8 mouse cellular contexts compared by ENCODE assay signal in genomic region chr7:16308555-16309317, GRCm38 (mm10). TPM values are rescaled to one million over a fixed set of nuclear protein-coding genes. Genes with fewer than 3 reads are reported as not detected.
DNase-seq lines count a peak whose midpoint lies in the region; ATAC-seq and TF ChIP-seq lines count a peak whose summit lies in the region.

No protein-coding gene starts in this region.

- peak overlapping the region; percentile 78 for H3K27ac ChIP-seq in spleen, adult 2 months (ENCODE audit: insufficient read depth, low read length)
- no peak overlapping the region for H3K27ac ChIP-seq in embryonic facial prominence, embryonic 11.5 days (replicated peaks; ENCODE audit: low read depth, low read length)
- H3K27ac ChIP-seq in hindbrain, embryonic 14.5 days: 0 out of 2 replicates have a peak overlapping the region, but pooled peaks have one; percentile 36

- H3K9ac ChIP-seq in embryonic facial prominence, embryonic 11.5 days (replicated peaks; ENCODE audit: low read length): peak overlapping the region; percentile 50
- peak overlapping the region; percentile 53 for H3K9ac ChIP-seq in hindbrain, embryonic 14.5 days

- peak in 1 of 2 experiments; percentile 31 for DNase-seq in spleen, adult 2 months (ENCODE audit: low read depth in 1 of 2, low spot score in 2 of 2)
- no peak for DNase-seq in spleen, postnatal 14 days (ENCODE audit: low spot score in 2 of 2)
- no peak for DNase-seq in embryonic facial prominence, embryonic 11.5 days (ENCODE audit: low spot score)
- no peak for DNase-seq in hindbrain, embryonic 14.5 days (ENCODE audit: low spot score)
- DNase-seq in lung, postnatal 10 days: peak; percentile 23
- DNase-seq in right cerebral cortex, postnatal 10 days (ENCODE audit: low spot score in 2 of 2): no peak
- DNase-seq in ovary, postnatal 36 days (ENCODE audit: low spot score): no peak
- DNase-seq in cerebellum, postnatal 10 days: no peak

- H3K27me3 ChIP-seq in spleen, adult 2 months (ENCODE audit: control insufficient read depth, insufficient read depth, low read length): peaks cover 5% of the 10 kb centered on the region; the same call in 1 of the 2 replicates
- peaks cover 11% of the 10 kb centered on the region; the same call in 1 of the 2 replicates for H3K27me3 ChIP-seq in embryonic facial prominence, embryonic 11.5 days (ENCODE audit: control insufficient read depth, insufficient read depth, low read length)
- no peaks in the 10 kb centered on the region for H3K27me3 ChIP-seq in hindbrain, embryonic 14.5 days (ENCODE audit: control insufficient read depth, insufficient read depth, low read length)

- WGBS in spleen, adult 2 months: 16% methylated on average over 16 of the region's 16 CpGs
- WGBS in embryonic facial prominence, embryonic 11.5 days: 43% methylated on average over 16 of the region's 16 CpGs
- WGBS in hindbrain, embryonic 14.5 days: 44% methylated on average over 16 of the region's 16 CpGs

- peak overlapping the region; percentile 43; the same call in 1 of the 2 replicates for H3K4me3 ChIP-seq in spleen, adult 2 months (ENCODE audit: extremely low read depth, insufficient read depth, insufficient read length)
- peak overlapping the region; percentile 71 for H3K4me3 ChIP-seq in embryonic facial prominence, embryonic 11.5 days (ENCODE audit: low read depth, low read length)
- peak overlapping the region; percentile 63 for H3K4me3 ChIP-seq in hindbrain, embryonic 14.5 days (replicated peaks; ENCODE audit: low read length)

- ATAC-seq in embryonic facial prominence, embryonic 11.5 days (replicated peaks; ENCODE audit: insufficient number of reproducible peaks, low FRiP score, low TSS enrichment, low read depth): no peak
- no peak for ATAC-seq in hindbrain, embryonic 14.5 days (ENCODE audit: low FRiP score)

- TF ChIP-seq CTCF in spleen, adult 2 months (IDR thresholded peaks at IDR 0.05; ENCODE audit: extremely low read depth, insufficient read depth, insufficient read length, insufficient replicate concordance): no peak

- no peaks in the 10 kb centered on the region for H3K9me3 ChIP-seq in embryonic facial prominence, embryonic 11.5 days (replicated peaks; ENCODE audit: control insufficient read depth, low read length)
- H3K9me3 ChIP-seq in hindbrain, embryonic 14.5 days (ENCODE audit: control insufficient read depth, low read length): no peaks in the 10 kb centered on the region

- peak overlapping the region; percentile 100 for H3K4me2 ChIP-seq in embryonic facial prominence, embryonic 11.5 days (ENCODE audit: low read depth, low read length)
- H3K4me2 ChIP-seq in hindbrain, embryonic 14.5 days (replicated peaks): peak overlapping the region; percentile 94

- H3K4me1 ChIP-seq in spleen, adult 2 months (ENCODE audit: control insufficient read depth, insufficient read depth, insufficient read length): peaks cover 32% of the 10 kb centered on the region
- peaks cover 18% of the 10 kb centered on the region for H3K4me1 ChIP-seq in embryonic facial prominence, embryonic 11.5 days (ENCODE audit: control insufficient read depth, insufficient read depth, low read length)
- H3K4me1 ChIP-seq in hindbrain, embryonic 14.5 days (replicated peaks; ENCODE audit: control insufficient read depth, insufficient read depth, low read length): peaks cover 25% of the 10 kb centered on the region

- no peak for TF ChIP-seq POLR2A in spleen, adult 2 months (IDR thresholded peaks at IDR 0.05; ENCODE audit: low read depth, low read length)

- H3K36me3 ChIP-seq in spleen, adult 2 months (ENCODE audit: control insufficient read depth, insufficient read depth, low read length): no peaks in the 10 kb centered on the region; the same call in 1 of the 2 replicates
- H3K36me3 ChIP-seq in embryonic facial prominence, embryonic 11.5 days (replicated peaks; ENCODE audit: control insufficient read depth, insufficient read depth, low read depth, low read length): no peaks in the 10 kb centered on the region
- no peaks in the 10 kb centered on the region for H3K36me3 ChIP-seq in hindbrain, embryonic 14.5 days (replicated peaks; ENCODE audit: control insufficient read depth, insufficient read depth)

RNA-seq across cellular contexts. Expression of gene Bbc3, which starts 0.5 kb away (rescaled TPM):
- polyA plus RNA-seq in spleen, adult 2 months (2012; rRNA removed): 22.9 and 45.7 TPM in 2 replicates
- 4.6 and 5.9 TPM in 2 replicates for polyA plus RNA-seq in embryonic facial prominence, embryonic 11.5 days (2014; fragmentation: Nextera tagmentation; extraction: Ambion mirVana)
- polyA plus RNA-seq in hindbrain, embryonic 14.5 days (2014; fragmentation: Nextera tagmentation; extraction: Ambion mirVana): 20.3 and 21.0 TPM in 2 replicates

RNA-seq across cellular contexts. Expression of gene Ccdc9, which starts 22.1 kb away (rescaled TPM):
- polyA plus RNA-seq in spleen, adult 2 months (2012; rRNA removed): 32.4 and 33.3 TPM in 2 replicates
- polyA plus RNA-seq in embryonic facial prominence, embryonic 11.5 days (2014; fragmentation: Nextera tagmentation; extraction: Ambion mirVana): 16.2 and 16.7 TPM in 2 replicates
- 17.0 TPM in 2 replicates for polyA plus RNA-seq in hindbrain, embryonic 14.5 days (2014; fragmentation: Nextera tagmentation; extraction: Ambion mirVana)

RNA-seq across cellular contexts. Expression of gene Inafm1, which starts 35.3 kb away (rescaled TPM):
- polyA plus RNA-seq in spleen, adult 2 months (2012; rRNA removed): 33.7 and 53.6 TPM in 2 replicates
- polyA plus RNA-seq in embryonic facial prominence, embryonic 11.5 days (2014; fragmentation: Nextera tagmentation; extraction: Ambion mirVana): 9.3 TPM in 2 replicates
- polyA plus RNA-seq in hindbrain, embryonic 14.5 days (2014; fragmentation: Nextera tagmentation; extraction: Ambion mirVana): 51.3 and 51.6 TPM in 2 replicates

RNA-seq across cellular contexts. Expression of gene C5ar1, which starts 49.4 kb away (rescaled TPM):
- 7.5 and 11.0 TPM in 2 replicates for polyA plus RNA-seq in spleen, adult 2 months (2012; rRNA removed)
- 0.71 and 1.00 TPM in 2 replicates for polyA plus RNA-seq in embryonic facial prominence, embryonic 11.5 days (2014; fragmentation: Nextera tagmentation; extraction: Ambion mirVana)
- 2.1 and 2.8 TPM in 2 replicates for polyA plus RNA-seq in hindbrain, embryonic 14.5 days (2014; fragmentation: Nextera tagmentation; extraction: Ambion mirVana)
